Mouse (Mus musculus): ENCODE data around the gene Itgb1bp1. TPM values are rescaled to one million over a fixed set of nuclear protein-coding genes. Genes with fewer than 3 reads are reported as not detected.

Itgb1bp1 gene
- polyA plus RNA-seq, 1 experiment from 2014 or later: 33.4 TPM

- Histone ChIP-seq H3K9me3 (no peaks in the 10 kb centered on the region), H3K9ac (no peak overlapping the region), H3K27me3 (replicated peaks) (no peaks in the 10 kb centered on the region), H3K4me2 (no peak overlapping the region), H3K27ac (replicated peaks) (no peak overlapping the region), H3K4me1 (peaks cover 7% of the 10 kb centered on the region), H3K36me3 (peaks cover 89% of the 10 kb centered on the region), H3K4me3 (no peak overlapping the region)
- 83% methylated on average over 2 of the region's 2 CpGs for WGBS
- ATAC-seq (ENCODE audit: extremely low read depth, insufficient number of reproducible peaks, low FRiP score, low TSS enrichment): no peak
Observed at GRCm38 (mm10) chr12:21266784-21267098, 19.3 kb downstream of the Itgb1bp1 start.

GRCm38 (mm10) chr12:21265946-21266783 lies 19.9 kb downstream of the Itgb1bp1 start:
- Histone ChIP-seq H3K9ac (no peak overlapping the region), H3K4me3 (no peak overlapping the region), H3K4me1 (peaks cover 7% of the 10 kb centered on the region), H3K36me3 (peaks cover 87% of the 10 kb centered on the region), H3K27ac (replicated peaks) (no peak overlapping the region), H3K4me2 (no peak overlapping the region), H3K27me3 (replicated peaks) (no peaks in the 10 kb centered on the region), H3K9me3 (no peaks in the 10 kb centered on the region)
- no peak for ATAC-seq (ENCODE audit: extremely low read depth, insufficient number of reproducible peaks, low FRiP score, low TSS enrichment)
- WGBS: 74% methylated on average over 14 of the region's 14 CpGs

- Histone ChIP-seq H3K27me3 (replicated peaks) (no peaks in the 10 kb centered on the region), H3K4me2 (no peak overlapping the region), H3K9me3 (no peaks in the 10 kb centered on the region), H3K27ac (replicated peaks) (no peak overlapping the region), H3K36me3 (peaks cover 86% of the 10 kb centered on the region), H3K4me3 (no peak overlapping the region), H3K9ac (no peak overlapping the region), H3K4me1 (peaks cover 7% of the 10 kb centered on the region)
- ATAC-seq (ENCODE audit: extremely low read depth, insufficient number of reproducible peaks, low FRiP score, low TSS enrichment): no peak
- WGBS: 92% methylated on average over 4 of the region's 4 CpGs
Observed at GRCm38 (mm10) chr12:21265501-21265900, 20.6 kb downstream of the Itgb1bp1 start.

DNA sequence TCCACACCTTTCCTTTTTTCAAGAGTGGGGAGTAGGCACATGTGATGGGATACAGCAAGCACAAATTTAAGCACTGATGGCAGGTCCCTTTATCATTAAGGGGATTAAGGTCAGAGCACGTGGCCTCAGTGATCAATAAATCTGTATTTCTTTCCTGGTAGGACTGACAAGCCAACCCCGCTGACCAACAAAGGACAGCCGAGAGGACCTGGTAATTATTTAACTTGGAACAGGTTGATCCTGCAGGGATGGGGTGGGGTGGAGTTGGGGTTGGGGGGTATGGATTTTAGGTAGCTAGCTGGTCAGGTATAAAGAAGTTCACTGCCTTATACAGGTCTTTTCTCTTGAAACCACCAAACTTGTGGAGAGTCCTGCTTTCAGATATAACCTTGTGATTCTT lies 21.1 kb downstream of the Itgb1bp1 start:
- no peaks in the 10 kb centered on the region for H3K27me3 ChIP-seq (replicated peaks)
- no peak overlapping the region for H3K9ac ChIP-seq
- no peak overlapping the region for H3K4me2 ChIP-seq
- no peak for ATAC-seq (ENCODE audit: extremely low read depth, insufficient number of reproducible peaks, low FRiP score, low TSS enrichment)
- no peaks in the 10 kb centered on the region for H3K9me3 ChIP-seq
- H3K4me1 ChIP-seq: peaks cover 7% of the 10 kb centered on the region
- peak overlapping the region; percentile 83 for H3K27ac ChIP-seq (replicated peaks)
- H3K36me3 ChIP-seq: peaks cover 86% of the 10 kb centered on the region
- H3K4me3 ChIP-seq: no peak overlapping the region
- 91% methylated on average over 3 of the region's 3 CpGs for WGBS

- peaks cover 7% of the 10 kb centered on the region for H3K4me1 ChIP-seq
- no peak for ATAC-seq (ENCODE audit: extremely low read depth, insufficient number of reproducible peaks, low FRiP score, low TSS enrichment)
- 55% methylated on average over 5 of the region's 5 CpGs for WGBS
Observed at GRCm38 (mm10) chr12:21264241-21264640, 21.8 kb downstream of the Itgb1bp1 start.

DNA sequence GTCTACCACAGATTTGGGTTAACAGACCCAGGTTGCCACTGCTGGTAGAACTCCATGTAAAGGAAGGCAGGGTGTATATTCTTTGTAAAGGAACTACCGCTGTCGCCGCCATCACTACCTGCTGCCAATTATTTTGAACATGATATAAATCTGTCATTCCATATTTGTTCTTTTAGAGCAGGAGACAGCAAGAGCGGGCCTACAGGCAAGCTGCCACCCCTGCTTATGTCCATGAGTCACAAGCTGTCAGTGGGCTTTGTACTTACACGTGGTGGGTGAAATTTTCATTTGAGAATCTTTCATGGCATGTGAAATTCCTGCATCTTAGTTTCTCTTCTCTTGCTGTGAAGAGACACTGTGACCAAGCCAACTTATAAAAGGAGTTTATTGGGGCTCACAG lies 22.8 kb downstream of the Itgb1bp1 start:
- Histone ChIP-seq H3K4me3 (no peak overlapping the region), H3K4me2 (no peak overlapping the region), H3K4me1 (peaks cover 7% of the 10 kb centered on the region), H3K36me3 (peaks cover 81% of the 10 kb centered on the region), H3K27me3 (replicated peaks) (no peaks in the 10 kb centered on the region), H3K9me3 (no peaks in the 10 kb centered on the region), H3K9ac (no peak overlapping the region), H3K27ac (replicated peaks) (peak overlapping the region; percentile 83; the same call in 1 of the 2 replicates)
- no peak for ATAC-seq (ENCODE audit: extremely low read depth, insufficient number of reproducible peaks, low FRiP score, low TSS enrichment)
- 85% methylated on average over 5 of the region's 5 CpGs for WGBS

More at GRCm38 (mm10) chr12:21264241-21264640, 21.8 kb downstream of the Itgb1bp1 start:
- no peaks in the 10 kb centered on the region for H3K9me3 ChIP-seq
- H3K4me3 ChIP-seq: no peak overlapping the region
- H3K4me2 ChIP-seq: no peak overlapping the region
- no peaks in the 10 kb centered on the region for H3K27me3 ChIP-seq (replicated peaks)
- H3K36me3 ChIP-seq: peaks cover 85% of the 10 kb centered on the region
- H3K27ac ChIP-seq (replicated peaks): peak overlapping the region; percentile 83
- peak overlapping the region; percentile 55; the same call in 1 of the 2 replicates for H3K9ac ChIP-seq

- Histone ChIP-seq H3K4me2 (no peak overlapping the region), H3K36me3 (peaks cover 83% of the 10 kb centered on the region), H3K9ac (no peak overlapping the region), H3K4me3 (no peak overlapping the region), H3K9me3 (no peaks in the 10 kb centered on the region), H3K27ac (replicated peaks) (no peak overlapping the region), H3K4me1 (peaks cover 7% of the 10 kb centered on the region), H3K27me3 (replicated peaks) (no peaks in the 10 kb centered on the region)
- WGBS: 65% methylated on average over 4 of the region's 4 CpGs
- ATAC-seq (ENCODE audit: extremely low read depth, insufficient number of reproducible peaks, low FRiP score, low TSS enrichment): no peak
Observed at GRCm38 (mm10) chr12:21261521-21261920, 24.6 kb downstream of the Itgb1bp1 start.

DNA sequence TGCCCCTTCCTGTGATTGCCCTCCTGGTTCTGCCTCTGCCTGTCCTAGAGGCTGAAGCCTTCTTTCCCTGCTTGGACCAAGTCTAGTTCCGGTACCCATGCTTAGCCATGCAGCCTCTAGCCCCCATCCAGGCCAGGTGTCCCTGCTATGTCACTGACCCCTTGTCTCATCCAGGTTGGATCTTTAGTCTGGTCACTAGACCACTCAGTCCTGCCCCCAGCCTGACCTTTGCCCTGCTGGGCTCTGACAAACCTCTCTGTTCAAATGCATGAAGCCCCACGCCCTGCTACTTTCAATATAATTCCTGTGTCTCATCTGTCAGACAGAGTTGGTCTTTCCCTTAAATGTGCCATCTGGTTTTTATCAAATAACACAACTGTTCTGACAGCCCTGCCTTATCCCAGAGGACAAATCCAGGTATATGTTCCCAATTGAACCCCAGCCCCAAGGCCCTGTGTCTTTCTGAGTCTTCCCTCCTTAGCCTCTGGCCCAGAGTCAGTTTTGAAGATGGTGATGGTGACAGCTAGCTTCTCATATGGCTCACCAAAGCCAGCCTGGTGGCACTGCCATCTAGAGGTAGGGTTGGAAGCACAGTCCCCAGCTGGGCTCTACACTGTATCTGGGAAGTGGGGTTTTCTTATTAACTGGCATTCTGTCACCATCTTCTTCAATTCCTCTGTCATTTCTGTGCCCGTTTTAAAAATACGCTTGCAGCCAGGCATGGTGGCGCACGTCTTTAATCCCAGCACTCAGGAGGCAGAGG lies 25.4 kb downstream of the Itgb1bp1 start:
- Histone ChIP-seq H3K4me3 (no peak overlapping the region), H3K9me3 (no peaks in the 10 kb centered on the region), H3K9ac (no peak overlapping the region), H3K27ac (replicated peaks) (0 out of 2 replicates have a peak overlapping the region, but pooled peaks have one; percentile 1), H3K27me3 (replicated peaks) (no peaks in the 10 kb centered on the region), H3K36me3 (peaks cover 83% of the 10 kb centered on the region), H3K4me2 (no peak overlapping the region), H3K4me1 (peaks cover 7% of the 10 kb centered on the region)
- no peak for ATAC-seq (ENCODE audit: extremely low read depth, insufficient number of reproducible peaks, low FRiP score, low TSS enrichment)
- WGBS: 87% methylated on average over 6 of the region's 6 CpGs

DNA sequence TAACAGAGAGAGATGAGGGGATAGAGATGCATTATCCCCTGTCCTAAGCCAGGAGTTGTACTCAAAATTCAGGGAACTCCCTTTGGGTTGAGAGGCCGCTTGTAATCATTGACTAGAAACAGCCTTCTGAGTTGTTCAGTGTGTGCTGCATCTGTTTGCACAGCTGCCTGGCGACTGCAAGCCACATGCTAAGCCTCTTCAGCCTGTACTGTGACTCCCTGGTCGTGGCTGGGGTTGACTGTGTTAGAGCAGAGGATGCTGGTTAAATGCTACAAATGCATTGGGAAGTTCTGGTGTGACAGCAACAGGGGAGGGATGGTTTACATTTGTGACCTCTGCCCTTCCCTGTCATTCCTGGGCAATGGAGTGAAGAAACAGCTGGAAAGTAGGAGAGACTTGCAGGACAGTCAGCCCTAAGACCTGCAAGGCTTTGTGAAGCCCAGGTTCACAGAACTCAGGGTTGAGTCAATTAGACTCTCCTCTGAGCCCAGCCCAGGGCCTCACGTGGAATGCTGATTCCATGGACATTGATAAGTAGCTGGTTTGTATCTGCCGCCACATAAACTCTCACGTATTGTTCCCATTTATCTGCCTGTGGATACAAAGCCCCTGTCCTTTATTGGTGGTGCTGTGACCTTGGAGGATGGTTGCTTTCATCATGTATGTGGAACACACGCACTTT lies 38.2 kb downstream of the Itgb1bp1 start:
- H3K4me2 ChIP-seq: no peak overlapping the region
- WGBS: 63% methylated on average over 7 of the region's 7 CpGs
- peaks cover 88% of the 10 kb centered on the region for H3K36me3 ChIP-seq
- no peaks in the 10 kb centered on the region for H3K9me3 ChIP-seq
- no peak for ATAC-seq (ENCODE audit: extremely low read depth, insufficient number of reproducible peaks, low FRiP score, low TSS enrichment)
- peaks cover 5% of the 10 kb centered on the region; the same call in 1 of the 2 replicates for H3K4me1 ChIP-seq
- no peak overlapping the region for H3K9ac ChIP-seq
- no peaks in the 10 kb centered on the region for H3K27me3 ChIP-seq (replicated peaks)
- H3K4me3 ChIP-seq: no peak overlapping the region
- H3K27ac ChIP-seq (replicated peaks): no peak overlapping the region

- no peak for ATAC-seq (ENCODE audit: extremely low read depth, insufficient number of reproducible peaks, low FRiP score, low TSS enrichment)
- Histone ChIP-seq H3K4me2 (no peak overlapping the region), H3K4me1 (peaks cover 5% of the 10 kb centered on the region; the same call in 1 of the 2 replicates), H3K36me3 (peaks cover 79% of the 10 kb centered on the region), H3K4me3 (no peak overlapping the region), H3K9ac (no peak overlapping the region), H3K27me3 (replicated peaks) (no peaks in the 10 kb centered on the region), H3K27ac (replicated peaks) (no peak overlapping the region), H3K9me3 (no peaks in the 10 kb centered on the region)
- WGBS: 90% methylated on average over 11 of the region's 11 CpGs
Observed at GRCm38 (mm10) chr12:21244375-21244960, 41.6 kb downstream of the Itgb1bp1 start.

DNA sequence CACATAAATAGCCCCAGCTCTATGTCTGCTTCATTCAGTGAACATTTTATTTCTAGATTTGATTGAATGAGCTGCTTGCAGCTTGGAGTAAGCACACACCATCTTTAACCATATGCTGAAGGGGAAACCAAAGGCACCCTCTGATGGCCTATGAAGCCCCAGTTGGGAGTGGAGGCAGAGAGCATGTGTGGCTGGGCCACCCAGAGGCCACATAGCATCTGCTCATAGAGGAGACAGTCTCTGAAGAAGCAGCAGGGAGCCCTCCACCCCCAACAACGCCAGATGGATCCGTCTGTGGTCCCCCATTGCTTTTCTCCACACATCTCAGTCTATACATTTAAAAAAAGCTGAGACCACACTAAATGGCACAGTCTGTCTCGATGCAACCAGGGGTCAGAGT lies 44.1 kb downstream of the Itgb1bp1 start:
- H3K9ac ChIP-seq: no peak overlapping the region
- H3K4me3 ChIP-seq: no peak overlapping the region
- 79% methylated on average over 3 of the region's 3 CpGs for WGBS
- H3K4me1 ChIP-seq: no peaks in the 10 kb centered on the region
- no peak for ATAC-seq (ENCODE audit: extremely low read depth, insufficient number of reproducible peaks, low FRiP score, low TSS enrichment)
- H3K36me3 ChIP-seq: peaks cover 79% of the 10 kb centered on the region
- H3K9me3 ChIP-seq: no peaks in the 10 kb centered on the region
- no peaks in the 10 kb centered on the region for H3K27me3 ChIP-seq (replicated peaks)
- H3K27ac ChIP-seq (replicated peaks): no peak overlapping the region
- H3K4me2 ChIP-seq: no peak overlapping the region

Measured in heart, embryonic 13.5 days (tissue).